Mouse (Mus musculus): ENCODE measurements around the gene Otud7a.

GRCm38 (mm10) chr7:63753274-63753751 lies 308.8 kb downstream of the Otud7a start:
- TF ChIP-seq POLR2A (IDR thresholded peaks at IDR 0.05; ENCODE audit: borderline replicate concordance, low read depth, low read length) (no peak), CTCF (IDR thresholded peaks at IDR 0.05; ENCODE audit: low read depth, low read length) (peak; percentile 35; the same call in 1 of the 2 replicates)

All from bone marrow macrophage, adult 2 months (primary cell).